Mouse (Mus musculus): ENCODE results near the gene Dnaja2.

GRCm38 (mm10) chr8:85533434-85533833 is 21.7 kb downstream of the Dnaja2 start:
- TF ChIP-seq POLR2A (IDR thresholded peaks at IDR 0.05; ENCODE audit: insufficient read depth, low read depth, low read length) = no peak
- no peak for TF ChIP-seq CTCF (IDR thresholded peaks at IDR 0.05; ENCODE audit: insufficient read depth, low read depth, low read length)
